Mouse (Mus musculus) adrenal gland, adult 8-10 months (tissue): ENCODE data around the gene Wfdc12. TPM values are rescaled to one million over a fixed set of nuclear protein-coding genes. Genes with fewer than 3 reads are reported as not detected.

Experiments
- total RNA-seq, 4 experiments: library from RNA; stranded (reverse); gene quantifications; 2 replicates each; pipeline ENCODE4 v1.2.4; 2022

The Wfdc12 gene
- total RNA-seq, 4 experiments from 2014 or later, result 0.40 to 4.7 (median 0.67) TPM; not detected in 1

Other genes starting within 250 kb of the Wfdc12 start
- gene Ywhab, start 195.6 kb downstream of the Wfdc12 start, total RNA-seq, result 100 to 1,000 TPM; 219 to 306 (median 257) TPM
- gene Pabpc1l, start 165.2 kb downstream of the Wfdc12 start, total RNA-seq, result 1 to 10 TPM in 3 of 4 experiments, under 1 TPM in 1; 0.56 to 2.2 (median 1.3) TPM
- 10 to 100 TPM; 27.4 to 38.9 (median 36.4) TPM for gene Stk4, start 120.3 kb downstream of the Wfdc12 start, total RNA-seq
- gene Tomm34, start 119.4 kb downstream of the Wfdc12 start, total RNA-seq, result 10 to 100 TPM; 44.9 to 54.8 (median 45.7) TPM
- gene Kcns1, start 19.5 kb downstream of the Wfdc12 start, total RNA-seq, result under 1 TPM in 1 of 4 experiments, not detected in 3; 0.14 TPM
- gene Wfdc5, start 7.9 kb downstream of the Wfdc12 start, total RNA-seq, result not detected
- not detected for gene Wfdc15a, start 9.5 kb upstream of the Wfdc12 start, total RNA-seq
- gene Wfdc15b, start 31.1 kb upstream of the Wfdc12 start, total RNA-seq, result not detected
- gene Svs2, start 47.9 kb upstream of the Wfdc12 start, total RNA-seq, result not detected
- gene Svs3b, start 66.0 kb upstream of the Wfdc12 start, total RNA-seq, result not detected
- not detected for gene Svs4, start 87.9 kb upstream of the Wfdc12 start, total RNA-seq
- not detected for gene Svs3a, start 98.7 kb upstream of the Wfdc12 start, total RNA-seq
- gene Svs6, start 126.1 kb upstream of the Wfdc12 start, total RNA-seq, result not detected
- 1 to 10 TPM in 3 of 4 experiments, under 1 TPM in 1; 0.51 to 2.4 (median 2.3) TPM for gene Svs5, start 142.1 kb upstream of the Wfdc12 start, total RNA-seq
- 10 to 100 TPM in 3 of 4 experiments, 1 to 10 TPM in 1; 8.5 to 24.2 (median 22.2) TPM for gene Slpi, start 198.5 kb upstream of the Wfdc12 start, total RNA-seq
- gene Rbpjl, start 212.5 kb upstream of the Wfdc12 start, total RNA-seq, result not detected
- gene Matn4, start 214.6 kb upstream of the Wfdc12 start, total RNA-seq, result under 1 TPM; 0.38 to 0.81 (median 0.67) TPM